Mouse (Mus musculus) gonadal fat pad, adult 2 months (tissue): Measurements from ENCODE around the gene Galr2. TPM values are rescaled to one million over a fixed set of nuclear protein-coding genes. Genes with fewer than 3 reads are reported as not detected.

ENCODE experiments used
- DNase-seq: peaks from one replicate; pipeline ENCODE4 v3.0.0-alpha.2; 2012; ENCODE audit warnings: low read depth
- polyA plus RNA-seq: library from polyadenylated mRNA; depleted of rRNA; stranded (reverse); fragments of >200 nt; gene quantifications from 2 replicates; pipeline ENCODE4 v1.2.3, GENCODE M21; 2012; rRNA removed

The Galr2 gene
- polyA plus RNA-seq, 1 experiment = 3.9 TPM

GRCm38 (mm10) chr11:116307019-116307725, 26.4 kb downstream of the Galr2 start, which contains the start of gene Exoc7:
TSS of gene Exoc7 (minus strand) at chr11:116307233.
- DNase-seq = peak; percentile 49

GRCm38 (mm10) chr11:116307762-116308531, 27.2 kb downstream of the Galr2 start:
- DNase-seq = no peak

DNA sequence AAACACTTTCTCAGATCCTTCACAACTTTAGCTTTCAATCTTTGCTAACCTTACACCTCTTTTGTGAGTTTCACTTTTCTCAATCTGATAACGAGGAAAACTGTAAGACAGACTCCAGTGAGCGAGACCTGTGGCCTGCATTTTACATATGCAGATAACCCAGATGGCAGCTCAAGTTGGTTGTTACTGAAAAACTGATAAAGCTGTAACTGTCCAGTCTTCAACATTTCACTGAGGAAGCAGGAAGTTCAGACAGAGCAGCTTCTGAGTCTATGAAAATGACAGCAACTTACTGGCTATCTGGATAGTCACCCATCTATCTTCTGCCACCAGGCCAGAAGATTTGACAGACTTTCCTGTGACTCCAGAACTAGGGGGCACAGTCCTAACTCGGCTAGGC, 28.9 kb downstream of the Galr2 start:
- DNase-seq = no peak

GRCm38 (mm10) chr11:116311169-116311568, 30.4 kb downstream of the Galr2 start:
- no peak for DNase-seq

DNA sequence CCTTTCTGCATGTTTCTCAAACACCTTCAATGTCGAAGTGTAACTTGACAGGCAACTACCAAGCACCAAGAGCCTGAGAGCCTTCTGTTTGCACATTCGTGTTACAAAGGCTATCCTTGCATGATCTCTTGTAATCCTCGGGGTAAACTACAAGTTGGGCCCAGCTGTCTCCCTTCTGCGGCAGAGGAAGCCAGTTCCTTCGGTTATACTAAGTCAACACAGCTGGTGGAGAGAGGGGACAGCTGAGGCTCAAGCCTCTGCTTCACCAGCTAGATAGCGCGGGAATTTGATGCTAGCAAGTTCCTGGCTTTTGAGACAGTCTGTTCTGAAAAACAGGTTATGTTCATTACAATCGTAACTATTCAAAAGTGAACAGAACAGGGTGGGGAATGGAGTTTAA, 31.6 kb downstream of the Galr2 start:
- no peak for DNase-seq

DNA sequence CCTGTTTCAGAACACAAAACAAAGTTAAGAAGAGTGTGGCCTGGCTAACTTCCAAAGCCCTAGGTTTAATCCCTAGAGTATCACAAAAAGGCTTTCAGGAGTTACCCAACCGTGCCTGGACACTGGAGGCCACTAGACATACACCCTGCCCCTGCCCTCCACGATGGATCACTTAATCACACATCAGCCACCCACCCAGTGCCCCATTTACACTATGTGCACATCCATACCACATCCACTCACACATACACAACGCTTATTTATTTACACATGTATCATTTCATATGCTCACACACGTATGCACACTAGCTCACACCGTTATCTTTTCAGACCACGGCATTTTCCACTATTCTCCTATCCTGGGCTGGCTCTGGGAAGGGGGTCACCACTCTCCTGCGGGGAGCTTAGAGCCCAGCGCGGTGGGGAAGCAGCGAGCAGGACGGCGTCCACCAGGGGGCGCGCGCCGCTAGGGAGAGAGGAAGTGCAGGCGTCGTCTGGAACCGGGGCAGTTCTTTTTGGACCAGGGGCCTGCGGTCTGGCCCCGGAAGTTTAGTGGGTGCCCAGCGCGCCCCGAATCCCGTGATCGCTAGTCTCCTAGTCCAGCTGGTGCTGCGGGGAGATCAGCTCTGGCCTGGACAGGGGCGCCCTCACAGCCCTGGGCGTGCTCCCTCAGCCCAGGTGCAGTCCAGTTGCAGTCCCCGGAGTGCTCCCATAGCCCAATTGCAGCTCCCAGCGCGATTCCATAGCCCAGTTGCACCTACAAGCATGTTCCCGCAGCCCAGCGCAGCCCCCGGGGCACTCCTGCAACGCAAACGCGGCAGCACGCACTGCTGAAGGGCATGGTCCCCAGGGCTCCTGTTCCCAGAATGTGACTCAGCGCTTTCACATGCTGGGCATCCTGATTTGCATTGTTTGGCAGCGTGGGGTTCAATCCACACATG, 38.2 kb downstream of the Galr2 start:
- DNase-seq = no peak

- DNase-seq = no peak
These were observed 46.3 kb downstream of the Galr2 start for GRCm38 (mm10) chr11:116326963-116327603.

- no peak for DNase-seq
These were observed 48.8 kb downstream of the Galr2 start for GRCm38 (mm10) chr11:116329314-116330210.

- DNase-seq = no peak
These were observed 49.4 kb downstream of the Galr2 start for GRCm38 (mm10) chr11:116330211-116330518.

- no peak for DNase-seq
These were observed 51.7 kb downstream of the Galr2 start for GRCm38 (mm10) chr11:116332232-116332982.

DNA sequence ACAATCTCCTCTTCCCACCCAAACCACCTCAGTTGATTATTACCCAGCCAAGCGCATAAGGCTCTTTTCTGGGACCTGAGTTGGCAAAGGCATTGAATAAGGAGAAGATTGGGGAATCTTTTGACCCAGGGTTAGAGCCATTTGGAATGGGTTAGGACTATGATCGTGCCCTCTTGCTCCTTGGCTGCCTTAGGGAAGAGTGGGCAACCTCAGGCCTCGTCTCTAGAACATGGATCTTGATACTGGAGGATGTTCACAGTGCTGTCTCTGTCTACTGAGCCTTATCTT, 52.2 kb downstream of the Galr2 start:
- no peak for DNase-seq

Other genes with a start within 250 kb of the Galr2 start
- gene Unc13d, start 203.0 kb upstream of the Galr2 start, polyA plus RNA-seq = 1.3 and 1.6 TPM in 2 replicates
- gene Wbp2, start 193.9 kb upstream of the Galr2 start, polyA plus RNA-seq = 180 and 211 TPM in 2 replicates
- gene Trim47, start 153.7 kb upstream of the Galr2 start, polyA plus RNA-seq = 35.0 and 38.8 TPM in 2 replicates
- gene Trim65, start 149.8 kb upstream of the Galr2 start, polyA plus RNA-seq = 8.5 and 8.8 TPM in 2 replicates
- 34.4 and 49.0 TPM in 2 replicates for gene Mrpl38, start 142.1 kb upstream of the Galr2 start, polyA plus RNA-seq
- gene Fbf1, start 112.8 kb upstream of the Galr2 start, polyA plus RNA-seq = 36.0 and 43.7 TPM in 2 replicates
- 49.9 and 51.0 TPM in 2 replicates for gene Ten1, start 82.1 kb upstream of the Galr2 start, polyA plus RNA-seq
- 174 and 195 TPM in 2 replicates for gene Acox1, start 81.9 kb upstream of the Galr2 start, polyA plus RNA-seq
- 1.2 TPM in 2 replicates for gene Evpl, start 42.9 kb upstream of the Galr2 start, polyA plus RNA-seq
- 61.9 and 64.0 TPM in 2 replicates for gene Srp68, start 6.7 kb upstream of the Galr2 start, polyA plus RNA-seq
- 41.6 and 44.1 TPM in 2 replicates for gene Exoc7, start 26.3 kb downstream of the Galr2 start, polyA plus RNA-seq
- 10.8 and 21.0 TPM in 2 replicates for gene Foxj1, start 54.5 kb downstream of the Galr2 start, polyA plus RNA-seq
- 12.5 and 16.1 TPM in 2 replicates for gene Rnf157, start 132.1 kb downstream of the Galr2 start, polyA plus RNA-seq
- gene Ubald2, start 153.2 kb downstream of the Galr2 start, polyA plus RNA-seq = 110 and 127 TPM in 2 replicates
- gene Qrich2, start 185.3 kb downstream of the Galr2 start, polyA plus RNA-seq = 1.2 and 3.0 TPM in 2 replicates
- gene Prpsap1, start 213.3 kb downstream of the Galr2 start, polyA plus RNA-seq = 64.2 and 89.9 TPM in 2 replicates
- 29.1 and 37.2 TPM in 2 replicates for gene Sphk1, start 250.0 kb downstream of the Galr2 start, polyA plus RNA-seq